Mouse (Mus musculus): ENCODE results near the gene Ewsr1.
"Not testable (repeated sequence)": the region's sequence is repeated elsewhere in the genome, so short reads cannot be mapped to it uniquely, and the experiment has no call there.

Gene Ewsr1

DNA sequence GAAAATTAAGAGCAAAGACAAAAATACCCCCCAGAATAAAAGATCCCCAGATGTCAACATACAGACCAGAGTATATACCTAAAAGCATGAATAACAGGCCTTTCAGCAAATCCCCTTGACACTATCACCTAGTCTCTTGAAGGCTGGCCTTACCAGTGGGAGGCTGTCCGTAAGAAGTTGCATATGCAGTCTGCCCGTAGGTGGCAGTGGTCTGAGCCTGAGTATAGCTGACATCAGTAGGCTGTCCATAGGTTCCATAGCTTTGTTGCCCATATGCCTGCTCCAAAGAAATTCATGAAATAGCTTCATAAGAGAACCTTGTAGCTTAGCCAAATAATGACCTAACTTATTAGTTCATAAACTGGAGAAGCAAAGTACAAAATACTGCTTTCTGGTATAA, 7.4 kb downstream of the Ewsr1 start:
- TF ChIP-seq CTCF (conservative IDR thresholded peaks at IDR 0.05; ENCODE audit: low read length) (no peak), POU5F1 (IDR thresholded peaks at IDR 0.05; ENCODE audit: borderline replicate concordance, low read length) (no peak), NANOG (IDR thresholded peaks at IDR 0.05; ENCODE audit: borderline replicate concordance, low read length) (no peak)
- Histone ChIP-seq H3K27me3 (ENCODE audit: insufficient read depth, low read length) (no peaks in the 10 kb centered on the region), H3K4me1 (replicated peaks; ENCODE audit: low read depth, low read length) (peaks cover 66% of the 10 kb centered on the region), H3K36me3 (ENCODE audit: insufficient read depth, low read length) (peaks cover 76% of the 10 kb centered on the region), H3K9me3 (ENCODE audit: low read length) (no peaks in the 10 kb centered on the region), H3K4me3 (replicated peaks; ENCODE audit: low read length) (no peak overlapping the region)

GRCm38 (mm10) chr11:5089147-5089546, 9.9 kb downstream of the Ewsr1 start:
- H3K36me3 ChIP-seq (ENCODE audit: insufficient read depth, low read length): peaks cover 98% of the 10 kb centered on the region
- no peak for TF ChIP-seq POU5F1 (IDR thresholded peaks at IDR 0.05; ENCODE audit: borderline replicate concordance, low read length)
- TF ChIP-seq NANOG (IDR thresholded peaks at IDR 0.05; ENCODE audit: borderline replicate concordance, low read length): no peak
- TF ChIP-seq CTCF (conservative IDR thresholded peaks at IDR 0.05; ENCODE audit: low read length): no peak
- H3K4me1 ChIP-seq (replicated peaks; ENCODE audit: low read depth, low read length): peaks cover 44% of the 10 kb centered on the region
- H3K27me3 ChIP-seq (ENCODE audit: insufficient read depth, low read length): no peaks in the 10 kb centered on the region
- no peaks in the 10 kb centered on the region for H3K9me3 ChIP-seq (ENCODE audit: low read length)
- H3K4me3 ChIP-seq (replicated peaks; ENCODE audit: low read length): no peak overlapping the region

DNA sequence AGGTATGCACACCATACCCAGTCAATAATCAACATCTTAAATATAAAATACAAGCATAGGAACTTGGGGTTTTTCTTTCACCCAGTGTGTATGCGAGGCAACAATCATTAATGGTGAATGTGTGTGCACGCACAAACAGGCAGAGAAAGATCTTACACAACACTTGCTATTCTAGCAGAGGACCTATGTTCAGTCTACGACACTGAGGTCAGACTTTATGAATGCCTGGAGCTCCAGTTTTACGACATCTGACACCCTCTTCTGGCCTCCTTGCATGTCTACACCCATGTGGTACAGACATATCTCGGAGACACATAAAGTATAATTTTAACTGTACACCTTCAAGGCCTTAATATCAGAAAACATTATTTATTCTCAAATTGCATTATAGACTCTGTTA, 22.2 kb downstream of the Ewsr1 start:
- H3K27me3 ChIP-seq (ENCODE audit: insufficient read depth, low read length); H3K4me3 ChIP-seq (replicated peaks; ENCODE audit: low read length); H3K9me3 ChIP-seq (ENCODE audit: low read length): not testable (repeated sequence)
- H3K36me3 ChIP-seq (ENCODE audit: insufficient read depth, low read length): peaks cover 88% of the 10 kb centered on the region
- peaks cover 34% of the 10 kb centered on the region for H3K4me1 ChIP-seq (replicated peaks; ENCODE audit: low read depth, low read length)

- no peaks in the 10 kb centered on the region for H3K27me3 ChIP-seq (ENCODE audit: insufficient read depth, low read length)
- H3K9me3 ChIP-seq (ENCODE audit: low read length): no peaks in the 10 kb centered on the region
- TF ChIP-seq POU5F1 (IDR thresholded peaks at IDR 0.05; ENCODE audit: borderline replicate concordance, low read length) (no peak), CTCF (conservative IDR thresholded peaks at IDR 0.05; ENCODE audit: low read length) (0 out of 2 replicates have a peak, but pooled peaks have one; percentile 11)
Observed at GRCm38 (mm10) chr11:5075760-5076159, 23.3 kb downstream of the Ewsr1 start.

DNA sequence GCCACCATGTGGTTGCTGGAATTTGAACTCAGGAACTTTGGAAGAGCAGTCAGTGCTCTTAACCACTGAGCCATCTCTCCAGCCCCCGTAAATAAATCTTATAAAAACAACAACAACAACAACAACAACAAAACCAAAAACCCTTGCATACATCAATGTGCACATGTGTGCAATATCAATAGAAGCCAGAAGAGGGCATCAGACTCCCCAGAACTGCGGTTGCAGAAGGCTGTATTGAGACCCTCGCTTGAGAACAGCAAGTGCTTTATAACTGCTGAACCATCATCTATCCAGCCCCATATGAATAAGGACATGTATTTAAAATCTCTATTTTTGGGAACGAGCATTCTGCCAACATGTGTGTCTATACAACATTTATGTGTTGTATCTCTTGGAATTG, 24.2 kb downstream of the Ewsr1 start:
- TF ChIP-seq CTCF (conservative IDR thresholded peaks at IDR 0.05; ENCODE audit: low read length): peak; percentile 68
- no peak for TF ChIP-seq POU5F1 (IDR thresholded peaks at IDR 0.05; ENCODE audit: borderline replicate concordance, low read length)
- TF ChIP-seq NANOG (IDR thresholded peaks at IDR 0.05; ENCODE audit: borderline replicate concordance, low read length): no peak
- Histone ChIP-seq H3K36me3 (ENCODE audit: insufficient read depth, low read length) (peaks cover 91% of the 10 kb centered on the region), H3K9me3 (ENCODE audit: low read length) (no peaks in the 10 kb centered on the region), H3K4me1 (replicated peaks; ENCODE audit: low read depth, low read length) (peaks cover 37% of the 10 kb centered on the region), H3K4me3 (replicated peaks; ENCODE audit: low read length) (no peak overlapping the region), H3K27me3 (ENCODE audit: insufficient read depth, low read length) (no peaks in the 10 kb centered on the region)

More at GRCm38 (mm10) chr11:5075760-5076159, 23.3 kb downstream of the Ewsr1 start:
- H3K4me1 ChIP-seq (replicated peaks; ENCODE audit: low read depth, low read length): peaks cover 37% of the 10 kb centered on the region
- no peak overlapping the region for H3K4me3 ChIP-seq (replicated peaks; ENCODE audit: low read length)
- peaks cover 91% of the 10 kb centered on the region for H3K36me3 ChIP-seq (ENCODE audit: insufficient read depth, low read length)

DNA sequence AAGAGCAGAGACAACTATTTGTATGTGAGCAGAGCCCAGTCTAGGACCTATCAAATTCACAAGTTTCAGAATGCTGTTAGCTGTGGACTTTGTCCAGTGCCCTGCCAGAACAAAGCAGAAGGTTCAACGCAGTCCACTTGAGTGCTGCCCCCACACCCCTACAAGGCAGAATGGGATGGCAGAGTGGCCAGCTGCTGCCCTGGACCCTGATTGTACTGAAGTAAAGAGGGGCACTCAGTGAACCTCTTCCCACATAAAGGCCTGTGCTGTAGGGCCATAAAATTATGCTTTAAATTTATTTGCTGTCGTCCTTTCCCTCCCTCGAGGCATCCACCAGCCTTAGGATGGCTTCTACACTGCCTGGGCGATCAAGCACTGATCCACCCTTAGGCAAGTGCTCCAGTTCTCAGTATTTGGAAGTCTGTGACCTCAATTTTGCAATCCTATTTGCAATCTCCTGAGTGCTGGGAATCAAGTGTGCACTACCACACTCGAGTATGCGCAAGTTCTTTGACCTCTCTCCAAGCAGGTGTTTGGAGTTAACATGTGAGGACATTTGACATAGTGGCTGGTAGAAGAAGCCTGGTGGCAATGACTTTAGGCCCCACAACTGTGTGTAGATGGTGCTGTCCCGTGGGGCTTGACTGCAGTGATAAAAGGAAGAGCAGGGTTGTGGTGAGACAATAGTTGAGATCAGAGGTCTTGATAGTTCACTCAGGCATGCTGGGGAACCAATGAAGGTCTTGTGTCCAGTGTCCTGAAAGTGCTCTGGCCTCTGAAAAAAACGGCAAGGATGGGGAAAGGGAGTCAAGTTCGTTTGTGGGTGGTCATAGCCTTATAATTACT, 30.7 kb downstream of the Ewsr1 start:
- Histone ChIP-seq H3K27me3 (ENCODE audit: insufficient read depth, low read length) (peaks cover 12% of the 10 kb centered on the region), H3K36me3 (ENCODE audit: insufficient read depth, low read length) (peaks cover 62% of the 10 kb centered on the region), H3K4me3 (replicated peaks; ENCODE audit: low read length) (no peak overlapping the region), H3K4me1 (replicated peaks; ENCODE audit: low read depth, low read length) (peaks cover 47% of the 10 kb centered on the region), H3K9me3 (ENCODE audit: low read length) (no peaks in the 10 kb centered on the region)
- TF ChIP-seq CTCF (conservative IDR thresholded peaks at IDR 0.05; ENCODE audit: low read length) (no peak), NANOG (IDR thresholded peaks at IDR 0.05; ENCODE audit: borderline replicate concordance, low read length) (no peak), POU5F1 (IDR thresholded peaks at IDR 0.05; ENCODE audit: borderline replicate concordance, low read length) (no peak)

DNA sequence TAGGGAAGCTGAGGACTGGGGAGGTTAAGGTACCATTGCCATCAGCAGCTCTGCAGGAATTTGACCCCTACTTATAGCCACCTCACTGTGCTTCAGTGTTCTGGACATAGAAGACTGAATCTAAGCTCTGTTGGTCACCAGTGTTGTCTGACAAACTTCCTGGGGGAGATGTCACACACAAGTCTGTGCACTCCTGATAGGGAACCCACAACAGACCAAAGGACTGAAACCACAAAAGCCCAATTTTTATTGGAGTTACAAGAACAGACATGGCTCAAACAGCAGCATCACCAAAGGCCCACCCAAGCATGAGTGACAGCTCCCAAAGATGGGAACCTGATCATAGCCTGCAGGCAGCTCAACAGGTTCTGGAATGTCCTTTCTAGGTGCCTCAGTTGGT, 32.0 kb downstream of the Ewsr1 start:
- Histone ChIP-seq H3K4me1 (replicated peaks; ENCODE audit: low read depth, low read length) (peaks cover 47% of the 10 kb centered on the region), H3K27me3 (ENCODE audit: insufficient read depth, low read length) (peaks cover 25% of the 10 kb centered on the region), H3K9me3 (ENCODE audit: low read length) (no peaks in the 10 kb centered on the region), H3K4me3 (replicated peaks; ENCODE audit: low read length) (no peak overlapping the region), H3K36me3 (ENCODE audit: insufficient read depth, low read length) (peaks cover 62% of the 10 kb centered on the region)
- TF ChIP-seq POU5F1 (IDR thresholded peaks at IDR 0.05; ENCODE audit: borderline replicate concordance, low read length): no peak
- TF ChIP-seq CTCF (conservative IDR thresholded peaks at IDR 0.05; ENCODE audit: low read length): no peak
- TF ChIP-seq NANOG (IDR thresholded peaks at IDR 0.05; ENCODE audit: borderline replicate concordance, low read length): no peak

DNA sequence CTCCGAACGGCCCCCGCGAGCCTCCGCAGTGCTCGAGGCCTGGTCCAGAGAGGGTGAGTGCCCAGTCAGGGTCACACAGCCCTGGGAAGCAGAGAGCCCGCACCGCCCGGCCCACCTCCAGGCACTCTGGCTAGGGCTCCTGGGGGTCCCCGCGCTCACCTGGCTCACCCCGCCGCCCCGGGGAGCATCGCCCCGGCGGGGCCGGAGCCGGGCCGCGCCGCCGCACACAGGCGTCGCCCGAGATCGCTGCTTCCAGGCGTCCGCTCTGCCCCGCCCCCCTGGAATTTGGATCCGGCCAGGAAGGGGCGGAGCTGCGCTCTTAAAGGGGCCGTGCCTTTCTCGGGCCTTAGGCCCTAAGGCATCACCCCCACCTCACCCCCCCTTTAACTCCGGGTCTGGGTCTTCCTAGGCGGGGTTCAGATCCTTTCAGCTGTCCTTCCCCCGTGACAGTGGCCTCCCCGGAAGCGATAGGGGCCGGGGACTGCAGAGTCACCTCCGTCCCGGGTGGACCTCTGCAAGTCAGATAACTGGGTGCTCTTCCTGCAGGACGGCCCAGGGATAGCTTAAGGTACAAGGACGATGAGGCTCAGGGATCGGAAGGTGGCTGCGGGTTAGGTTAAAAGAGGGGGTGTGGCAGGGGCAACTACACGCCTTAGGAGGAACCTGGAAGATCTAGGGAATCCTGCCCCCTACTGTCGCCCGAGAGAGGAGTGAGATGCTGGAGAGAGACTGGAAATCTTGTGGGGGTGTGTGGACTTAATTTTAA, 33.8 kb downstream of the Ewsr1 start, which contains the start of gene Gas2l1:
Gene Gas2l1, minus strand, starts transcription at position 272 of the 766 bp plus-strand sequence.
- Histone ChIP-seq H3K27me3 (ENCODE audit: insufficient read depth, low read length) (peaks cover 39% of the 10 kb centered on the region), H3K4me1 (replicated peaks; ENCODE audit: low read depth, low read length) (peaks cover 55% of the 10 kb centered on the region), H3K36me3 (ENCODE audit: insufficient read depth, low read length) (peaks cover 53% of the 10 kb centered on the region), H3K4me3 (replicated peaks; ENCODE audit: low read length) (peak within 1 kb of the TSS; percentile 91), H3K9me3 (ENCODE audit: low read length) (no peaks in the 10 kb centered on the region)
- TF ChIP-seq CTCF (conservative IDR thresholded peaks at IDR 0.05; ENCODE audit: low read length): peak; percentile 51
- no peak for TF ChIP-seq POU5F1 (IDR thresholded peaks at IDR 0.05; ENCODE audit: borderline replicate concordance, low read length)
